Mouse (Mus musculus): ENCODE results near the gene Zfp607b.

Gene Zfp607b

DNA sequence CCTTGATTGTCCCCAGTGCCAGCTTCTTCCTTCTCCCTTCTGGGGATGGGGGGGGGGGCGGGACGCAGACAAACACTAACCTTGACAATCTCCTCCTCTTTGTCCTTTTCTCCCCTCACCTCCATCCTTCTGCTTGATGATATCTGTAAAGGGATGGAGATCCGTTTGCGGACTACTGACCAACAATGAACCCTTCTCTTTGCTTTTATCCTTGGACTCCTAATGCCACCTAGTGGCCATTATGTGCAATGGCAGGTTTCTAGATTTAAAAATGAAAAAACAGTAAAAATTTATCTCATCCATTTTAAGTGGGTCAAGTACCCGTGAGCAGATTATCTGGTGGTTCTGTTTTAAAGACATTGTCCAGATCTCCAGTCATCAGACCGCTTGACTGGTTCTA lies 3.5 kb upstream of the Zfp607b start:
- DNase-seq = no peak

- no peak for DNase-seq
Observed at GRCm38 (mm10) chr7:27687043-27687442, 2.1 kb upstream of the Zfp607b start.

DNA sequence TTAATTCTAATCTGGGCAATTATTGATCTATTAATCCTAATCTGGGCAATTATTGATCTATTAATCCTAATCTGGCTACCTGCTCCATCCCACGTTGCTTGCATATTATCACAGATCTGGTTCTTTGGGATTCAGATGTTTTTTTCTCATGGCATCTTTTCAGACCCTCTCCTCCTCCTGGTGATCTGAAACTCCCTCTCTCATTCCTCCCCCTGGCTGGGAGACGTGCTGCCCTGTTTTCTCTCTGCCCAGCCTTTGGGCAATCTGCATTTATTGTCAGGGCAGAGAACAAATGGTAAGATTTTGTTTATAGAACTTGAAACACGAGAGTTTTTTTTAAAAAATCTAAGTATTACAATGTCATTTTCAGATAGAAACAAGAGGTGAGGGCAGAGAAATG lies 1.3 kb upstream of the Zfp607b start:
- no peak for DNase-seq

DNA sequence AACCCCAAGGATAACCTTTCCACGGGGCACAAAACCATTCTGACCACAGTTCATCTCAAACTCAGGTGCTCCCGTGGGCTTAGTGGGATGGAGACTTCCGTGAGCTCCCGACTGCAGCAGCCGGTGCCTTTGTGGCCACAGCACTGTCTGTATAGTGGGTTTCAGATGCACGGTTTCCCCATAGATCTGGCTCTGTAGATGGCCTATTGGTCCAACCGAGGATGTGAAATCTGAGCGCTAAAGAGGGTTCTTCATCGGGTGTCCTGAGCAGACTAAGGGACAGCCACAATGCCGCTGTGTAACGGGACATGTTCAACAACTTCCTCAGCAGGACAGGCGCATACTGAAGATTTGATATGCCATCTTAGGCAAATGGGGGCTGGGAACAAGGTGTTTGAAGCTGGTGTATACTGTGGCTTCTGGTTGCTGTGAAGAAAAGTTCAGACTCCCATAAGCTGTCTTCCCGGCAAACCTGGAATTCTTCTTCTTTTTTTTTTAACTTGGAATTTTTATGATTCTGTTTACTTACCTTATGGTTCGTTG lies 823 bp upstream of the Zfp607b start:
- no peak for DNase-seq

- DNase-seq = no peak
Observed at GRCm38 (mm10) chr7:27691076-27691475, 1.9 kb downstream of the Zfp607b start.

GRCm38 (mm10) chr7:27696711-27697110 lies 7.6 kb downstream of the Zfp607b start:
- no peak for DNase-seq

DNA sequence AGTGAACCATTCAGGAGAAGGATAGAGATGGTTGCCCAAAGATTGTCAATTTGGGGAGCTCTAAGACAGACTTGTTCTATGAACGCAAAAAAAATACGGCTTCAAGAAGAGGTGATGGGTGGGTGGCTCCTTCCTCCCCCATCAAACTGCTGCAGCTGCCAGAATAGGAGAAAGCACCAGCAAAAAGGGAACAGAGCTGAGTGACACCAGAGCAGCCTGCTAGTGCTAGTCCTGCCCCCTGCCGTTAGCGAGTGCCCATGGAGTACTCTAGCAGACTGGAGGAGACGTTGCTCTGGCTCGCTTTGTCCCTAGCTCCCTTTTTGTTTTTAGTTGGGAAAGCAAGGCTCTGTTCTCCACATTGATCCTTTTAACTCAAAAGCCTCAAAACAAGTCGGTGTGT lies 21.3 kb downstream of the Zfp607b start:
- no peak for DNase-seq

DNA sequence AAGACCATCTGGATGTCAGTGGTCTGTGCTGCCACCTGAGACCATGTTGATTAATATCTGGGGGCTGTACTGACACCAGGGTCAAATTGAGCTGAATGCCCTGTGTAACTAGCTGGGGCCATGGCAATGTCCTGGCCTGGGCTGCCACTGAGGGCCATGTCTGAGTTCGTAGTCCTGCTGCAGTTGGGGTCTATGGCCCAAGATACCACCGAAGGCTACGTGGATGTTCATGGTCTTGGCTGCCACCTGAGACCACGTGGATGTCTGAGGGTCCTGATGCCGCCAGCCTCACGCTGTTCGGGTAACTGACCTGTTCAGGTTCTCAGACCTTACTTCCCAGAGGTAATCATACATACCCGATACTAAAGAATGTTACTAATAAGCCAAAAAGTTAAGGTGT lies 32.8 kb downstream of the Zfp607b start:
- no peak for DNase-seq

- peak; percentile 47 to 62 for DNase-seq
Observed at GRCm38 (mm10) chr7:27725566-27726538, 36.7 kb downstream of the Zfp607b start.

DNA sequence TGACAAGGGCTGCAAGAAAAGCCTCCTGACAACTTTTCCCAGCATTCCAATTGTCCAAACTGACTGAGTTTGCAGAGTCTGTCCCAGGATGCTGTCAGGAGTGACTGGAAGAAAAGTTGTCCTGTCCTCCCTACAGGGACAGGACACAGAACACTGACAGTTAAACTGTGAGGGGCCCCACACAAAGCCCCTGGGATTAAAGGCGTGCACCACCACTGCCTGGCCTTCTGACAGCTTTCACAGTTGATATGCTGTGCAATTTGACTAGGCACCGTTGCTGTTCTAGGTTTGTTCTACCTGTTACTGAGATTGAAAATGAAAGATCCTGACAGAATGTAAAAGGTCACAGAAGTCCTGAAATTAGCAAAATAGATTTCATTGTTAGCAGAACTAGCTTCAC lies 38.3 kb downstream of the Zfp607b start:
- no peak for DNase-seq

- DNase-seq = peak; percentile 84 to 87
Observed at GRCm38 (mm10) chr7:27731281-27731883, 42.2 kb downstream of the Zfp607b start, which contains the start of gene Zfp60. TSS of gene Zfp60 (plus strand) at chr7:27731389.

- DNase-seq = no peak
Observed at GRCm38 (mm10) chr7:27731946-27732345, 42.8 kb downstream of the Zfp607b start.

DNA sequence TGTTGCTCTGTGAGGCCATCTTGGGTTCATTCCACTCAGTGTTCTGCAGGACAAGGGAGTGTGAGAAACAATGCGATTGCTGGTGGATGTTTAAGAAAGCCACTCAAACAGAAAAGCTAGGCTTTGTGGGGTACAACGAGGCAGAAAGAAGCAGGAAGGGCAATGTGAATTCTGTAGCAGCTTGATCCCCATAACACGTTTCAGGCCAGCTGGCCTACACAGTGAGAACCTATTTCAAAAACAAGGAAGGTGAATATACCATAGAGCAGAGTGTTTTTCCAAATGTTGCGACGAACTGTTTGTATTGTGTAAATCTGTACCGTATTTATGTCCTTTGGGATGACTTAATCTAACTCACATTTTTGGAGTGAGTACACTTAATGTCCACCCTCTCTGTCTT lies 43.4 kb downstream of the Zfp607b start:
- no peak for DNase-seq

DNA sequence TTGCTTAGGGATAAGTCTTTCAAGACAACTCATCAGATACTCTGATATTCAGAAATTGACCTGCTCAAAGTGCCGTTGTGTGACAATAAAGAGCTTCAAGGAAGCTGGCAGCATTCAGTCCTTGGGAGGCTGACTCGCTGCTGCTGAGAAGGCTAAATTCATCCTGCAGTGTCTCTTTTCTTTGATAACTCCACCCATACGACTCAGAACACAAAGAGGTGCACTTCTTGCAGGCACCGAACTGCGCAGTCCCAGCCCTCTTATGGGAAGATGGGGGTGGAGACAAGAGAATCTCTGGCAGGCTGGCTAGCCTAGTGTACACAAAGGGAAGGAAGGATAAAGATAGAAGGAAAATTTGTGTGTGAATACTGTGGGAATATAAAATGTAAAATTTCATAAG lies 46.3 kb downstream of the Zfp607b start:
- no peak for DNase-seq

Measured in cerebellum, postnatal 36 days (tissue).